Mouse (Mus musculus) embryonic facial prominence, embryonic 14.5 days (tissue): ENCODE results near the gene Slc25a41. TPM values are rescaled to one million over a fixed set of nuclear protein-coding genes. Genes with fewer than 3 reads are reported as not detected.
A peak's percentile ranks its signal among the peaks of the same experiment; 100 is the strongest.

Source experiments
- ATAC-seq: fragments of 200-750 bp; cut with Nextera tagmentation; 2 replicates; pipeline ENCODE4 v1.8.0; 2017; ENCODE audit warnings: low read depth, moderate number of reproducible peaks, moderate TSS enrichment
- DNase-seq: peaks from one replicate; pipeline ENCODE4 v3.0.0-alpha.2; 2015; ENCODE audit warnings: low spot score
- H3K27ac ChIP-seq: fragments of 300-500 bp; sonication (generic); replicated peaks from 2 replicates; pipeline ENCODE4 v1.5.1; 2014; ENCODE audit warnings: low read depth, mild to moderate bottlenecking, low read length, moderate library complexity
- H3K27me3 ChIP-seq: fragments of 300-500 bp; sonication (generic); replicated peaks from 2 replicates; pipeline ENCODE4 v1.6.1; 2014; ENCODE audit warnings: low read length; ENCODE audit not compliant: control insufficient read depth, insufficient read depth
- H3K36me3 ChIP-seq: fragments of 300-500 bp; sonication (generic); 2 replicates; pipeline ENCODE4 v1.6.1; 2014; ENCODE audit warnings: low read length, mixed read lengths; ENCODE audit not compliant: control insufficient read depth, insufficient read depth
- H3K4me1 ChIP-seq: fragments of 300-500 bp; sonication (generic); 2 replicates; pipeline ENCODE4 v1.6.1; 2014; ENCODE audit warnings: antibody characterized with exemption, low read length; ENCODE audit not compliant: control insufficient read depth, insufficient read depth
- H3K4me2 ChIP-seq: fragments of 300-500 bp; sonication (generic); 2 replicates; pipeline ENCODE4 v1.6.1; 2014; ENCODE audit warnings: low read depth, mild to moderate bottlenecking, low read length, moderate library complexity, mixed read lengths
- H3K4me3 ChIP-seq: fragments of 300-500 bp; sonication (generic); 2 replicates; pipeline ENCODE4 v1.5.1; 2014; ENCODE audit warnings: low read depth, mild to moderate bottlenecking, low read length
- H3K9ac ChIP-seq: fragments of 300-500 bp; sonication (generic); 2 replicates; pipeline ENCODE4 v1.6.1; 2014; ENCODE audit warnings: low read depth, mild to moderate bottlenecking, low read length, moderate library complexity, mixed read lengths
- H3K9me3 ChIP-seq: fragments of 300-500 bp; sonication (generic); 2 replicates; pipeline ENCODE4 v1.6.1; 2016; ENCODE audit warnings: low read length; ENCODE audit not compliant: control insufficient read depth
- WGBS: fragments of 180-500 bp; shearing (Covaris S2); extraction: QIAGEN DNeasy Blood & Tissue Kit; methylation state at CpG from one replicate; pipeline ENCODE4 v1.1.7; 2014; 5-methylcytosine and 5-hydroxymethylcytosine counted together
- polyA plus RNA-seq: library from polyadenylated mRNA; unstranded; fragments of >200 nt; fragmentation: Nextera tagmentation; extraction: Ambion mirVana; gene quantifications from 2 replicates; pipeline ENCODE4 v1.2.1, GENCODE M21; 2014

Slc25a41 gene
- polyA plus RNA-seq, 1 experiment from 2014 or later: not detected

GRCm38 (mm10) chr17:56995046-56995445 is 46.4 kb downstream of the Slc25a41 start:
- Histone ChIP-seq H3K9me3 (no peaks in the 10 kb centered on the region), H3K27me3 (no peaks in the 10 kb centered on the region), H3K36me3 (peaks cover 54% of the 10 kb centered on the region), H3K27ac (no peak overlapping the region), H3K4me2 (no peak overlapping the region), H3K4me3 (no peak overlapping the region), H3K9ac (no peak overlapping the region), H3K4me1 (peaks cover 11% of the 10 kb centered on the region; the same call in 1 of the 2 replicates)
- 92% methylated on average over 8 of the region's 8 CpGs for WGBS
- ATAC-seq (no peak), DNase-seq (no peak)

GRCm38 (mm10) chr17:56990966-56991365 is 50.5 kb downstream of the Slc25a41 start:
- Histone ChIP-seq H3K27ac (no peak overlapping the region), H3K4me1 (peaks cover 6% of the 10 kb centered on the region; the same call in 1 of the 2 replicates), H3K4me2 (peak overlapping the region; percentile 74), H3K9me3 (no peaks in the 10 kb centered on the region), H3K4me3 (peak overlapping the region; percentile 90), H3K27me3 (no peaks in the 10 kb centered on the region), H3K9ac (peak overlapping the region; percentile 83), H3K36me3 (peaks cover 39% of the 10 kb centered on the region)
- WGBS: 82% methylated on average over 2 of the region's 2 CpGs
- DNase-seq: no peak
- no peak for ATAC-seq

DNA sequence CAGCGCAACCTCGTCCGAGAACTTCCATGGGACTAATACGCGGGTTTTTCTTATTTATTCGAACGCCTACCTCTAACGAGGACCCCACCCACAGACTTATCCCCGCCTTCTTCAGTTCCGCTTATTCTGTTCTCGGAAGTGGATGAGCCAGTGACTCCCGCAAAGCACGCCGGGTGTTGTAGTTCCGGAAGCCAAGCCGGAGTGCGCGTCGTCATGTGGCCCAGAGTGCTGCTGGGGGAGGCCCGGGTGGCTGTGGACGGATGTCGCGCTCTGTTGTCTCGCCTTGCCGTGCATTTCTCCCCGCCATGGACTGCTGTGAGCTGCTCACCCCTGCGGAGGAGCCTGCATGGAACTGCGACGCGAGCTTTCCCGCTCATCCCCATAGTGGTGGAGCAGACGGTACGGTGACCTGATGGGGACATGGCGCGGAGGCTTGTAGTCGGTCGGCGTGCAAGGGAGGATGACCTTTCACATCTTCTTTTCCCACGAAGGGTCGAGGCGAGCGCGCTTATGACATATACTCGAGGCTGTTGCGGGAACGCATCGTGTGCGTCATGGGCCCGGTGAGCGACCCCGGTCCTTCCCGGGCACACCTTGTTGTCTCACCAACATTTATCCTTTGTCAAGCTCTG is 51.2 kb downstream of the Slc25a41 start, which contains the start of gene Clpp:
Gene Clpp (plus strand): TSS at position 191 of the 632 bp plus-strand sequence.
- Histone ChIP-seq H3K9ac (peak within 1 kb of the TSS; percentile 83), H3K4me3 (peak within 1 kb of the TSS; percentile 90), H3K27ac (peak within 1 kb of the TSS; percentile 62), H3K4me1 (peaks cover 6% of the 10 kb centered on the region; the same call in 1 of the 2 replicates), H3K4me2 (peak within 1 kb of the TSS; percentile 74), H3K27me3 (no peaks in the 10 kb centered on the region), H3K36me3 (peaks cover 32% of the 10 kb centered on the region), H3K9me3 (no peaks in the 10 kb centered on the region)
- ATAC-seq: peak; percentile 97
- DNase-seq: peak; percentile 98
- WGBS: under 1% methylated on average over 52 of the region's 52 CpGs

DNA sequence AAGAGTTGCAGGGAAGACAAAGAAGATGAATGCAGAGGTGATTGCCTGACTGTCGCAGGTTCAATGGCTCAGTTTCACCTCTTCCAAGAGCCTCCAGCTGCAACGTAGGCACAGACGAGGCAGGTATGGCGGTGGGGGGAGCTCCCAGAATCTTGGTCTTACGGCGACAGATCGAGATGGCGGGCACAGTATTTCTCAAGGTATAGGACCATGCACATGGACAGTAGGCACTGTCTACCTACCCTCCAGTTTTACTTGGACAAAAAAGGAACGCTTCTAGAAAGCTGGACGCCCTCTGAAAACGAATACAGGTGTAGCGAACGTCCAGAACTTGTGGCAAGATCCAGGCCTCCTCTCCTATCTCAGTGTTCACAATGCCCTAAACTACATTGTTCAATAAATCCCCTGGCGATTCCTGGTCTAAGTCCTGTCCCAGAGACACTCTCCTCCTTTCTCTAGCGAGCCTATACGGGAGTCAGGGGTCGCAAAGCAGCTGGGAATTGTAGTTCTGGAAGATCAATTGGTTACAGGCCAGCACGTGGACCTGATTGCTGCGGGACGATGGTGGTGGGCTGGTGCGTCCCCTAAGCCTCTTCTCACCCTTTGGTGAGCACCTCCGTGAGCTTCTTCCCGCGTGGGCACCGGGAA is 51.9 kb downstream of the Slc25a41 start:
- Histone ChIP-seq H3K27ac (peak overlapping the region; percentile 62), H3K9me3 (no peaks in the 10 kb centered on the region), H3K4me1 (peaks cover 6% of the 10 kb centered on the region; the same call in 1 of the 2 replicates), H3K4me3 (peak overlapping the region; percentile 90), H3K4me2 (peak overlapping the region; percentile 74), H3K36me3 (peaks cover 26% of the 10 kb centered on the region), H3K27me3 (no peaks in the 10 kb centered on the region), H3K9ac (peak overlapping the region; percentile 83)
- ATAC-seq (peak; percentile 93), DNase-seq (peak; percentile 96)
- WGBS: 3% methylated on average over 25 of the region's 25 CpGs

- Histone ChIP-seq H3K36me3 (peaks cover 19% of the 10 kb centered on the region), H3K4me1 (peaks cover 6% of the 10 kb centered on the region; the same call in 1 of the 2 replicates), H3K4me3 (peak overlapping the region; percentile 90), H3K27ac (no peak overlapping the region), H3K27me3 (no peaks in the 10 kb centered on the region), H3K9ac (no peak overlapping the region), H3K4me2 (peak overlapping the region; percentile 74), H3K9me3 (no peaks in the 10 kb centered on the region)
- 64% methylated on average over 7 of the region's 7 CpGs for WGBS
- ATAC-seq (no peak), DNase-seq (no peak)
Measured at GRCm38 (mm10) chr17:56988921-56989430, 52.5 kb downstream of the Slc25a41 start.

DNA sequence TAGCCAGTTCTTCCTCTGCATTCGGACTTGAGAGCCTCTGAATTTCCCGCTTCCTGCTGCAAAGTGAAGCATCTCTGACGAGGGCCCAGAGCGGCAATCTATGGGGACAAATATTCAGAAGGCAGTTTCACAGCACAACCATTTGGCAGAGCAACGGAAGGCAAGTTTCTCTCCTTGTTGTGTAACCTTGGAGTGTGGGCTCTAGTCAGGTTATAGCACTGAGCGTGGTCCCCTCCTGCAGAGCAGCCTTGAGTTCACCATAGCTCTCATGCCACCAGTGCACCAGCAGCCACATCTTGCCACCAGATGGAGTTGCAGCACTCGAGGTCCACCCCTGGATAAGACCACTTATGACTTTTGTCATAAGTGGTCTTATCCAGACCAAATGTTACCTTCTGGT is 53.0 kb downstream of the Slc25a41 start:
- H3K36me3 ChIP-seq: peaks cover 14% of the 10 kb centered on the region
- no peak for ATAC-seq
- H3K9ac ChIP-seq: no peak overlapping the region
- WGBS: 80% methylated on average over 7 of the region's 7 CpGs
- no peak overlapping the region for H3K4me2 ChIP-seq
- no peaks in the 10 kb centered on the region for H3K9me3 ChIP-seq
- H3K27me3 ChIP-seq: no peaks in the 10 kb centered on the region
- no peak for DNase-seq
- H3K27ac ChIP-seq: no peak overlapping the region
- H3K4me3 ChIP-seq: no peak overlapping the region
- H3K4me1 ChIP-seq: peaks cover 6% of the 10 kb centered on the region; the same call in 1 of the 2 replicates

DNA sequence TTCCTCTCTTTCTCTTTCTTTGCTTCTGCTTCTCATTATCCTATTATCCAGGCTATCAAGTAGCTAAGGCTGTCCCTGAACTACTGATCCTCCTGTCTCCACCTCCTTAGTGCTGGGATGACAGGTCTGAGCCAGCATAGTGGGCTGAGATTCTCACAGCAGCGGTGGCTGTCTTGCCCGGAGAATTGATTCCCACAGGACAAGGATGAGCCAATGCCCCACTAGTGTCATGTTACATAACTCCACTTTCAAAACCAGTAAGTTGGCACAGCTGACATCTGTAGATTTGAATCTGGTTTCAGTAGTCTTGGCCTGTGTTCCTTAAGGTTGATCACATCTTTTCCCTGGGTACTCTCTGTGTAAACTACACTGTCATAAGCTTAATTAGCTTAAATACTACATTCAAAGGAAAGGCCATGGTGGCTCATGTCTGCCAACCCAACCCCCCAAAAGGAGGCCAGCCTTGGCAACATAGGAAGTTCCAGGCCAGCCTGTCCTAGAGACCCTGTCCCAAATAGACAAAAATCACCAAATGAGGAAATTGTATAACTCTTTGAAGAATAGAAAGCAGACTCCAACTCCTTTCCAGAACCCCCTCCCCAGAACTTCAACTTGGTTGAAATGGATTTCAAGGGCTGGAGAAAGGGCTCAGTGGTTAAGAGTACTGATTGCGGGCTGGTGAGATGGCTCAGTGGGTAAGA is 55.2 kb downstream of the Slc25a41 start:
- H3K4me1 ChIP-seq: peaks cover 6% of the 10 kb centered on the region; the same call in 1 of the 2 replicates
- H3K9me3 ChIP-seq: no peaks in the 10 kb centered on the region
- DNase-seq (no peak), ATAC-seq (no peak)
- H3K36me3 ChIP-seq: no peaks in the 10 kb centered on the region
- H3K27me3 ChIP-seq: no peaks in the 10 kb centered on the region
- H3K27ac ChIP-seq: no peak overlapping the region
- 64% methylated on average over 3 of the region's 3 CpGs for WGBS
- no peak overlapping the region for H3K9ac ChIP-seq
- no peak overlapping the region for H3K4me3 ChIP-seq
- no peak overlapping the region for H3K4me2 ChIP-seq

DNA sequence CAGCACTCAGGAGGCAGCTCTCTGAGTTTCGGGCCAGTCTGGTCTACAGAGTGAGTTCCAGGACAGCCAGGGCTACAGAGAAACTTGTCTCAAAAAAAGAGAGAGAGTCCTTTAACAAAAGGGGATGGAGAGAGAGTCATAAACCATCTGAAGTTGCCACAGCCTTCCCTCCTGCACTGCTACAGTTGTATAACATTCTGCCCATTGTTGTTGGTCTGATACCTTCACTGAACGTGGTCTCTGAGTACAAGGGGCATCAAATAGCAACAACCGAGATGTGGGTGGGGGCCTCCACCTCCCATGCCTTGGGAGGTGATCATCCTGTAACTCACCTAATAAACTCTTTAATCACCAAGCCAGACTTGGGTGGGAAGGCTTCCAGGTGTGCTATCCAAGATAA is 55.8 kb downstream of the Slc25a41 start:
- DNase-seq (no peak), ATAC-seq (no peak)
- no peaks in the 10 kb centered on the region for H3K9me3 ChIP-seq
- no peak overlapping the region for H3K27ac ChIP-seq
- no peaks in the 10 kb centered on the region for H3K36me3 ChIP-seq
- H3K9ac ChIP-seq: no peak overlapping the region
- no peak overlapping the region for H3K4me3 ChIP-seq
- H3K27me3 ChIP-seq: no peaks in the 10 kb centered on the region
- no peak overlapping the region for H3K4me2 ChIP-seq
- 70% methylated on average over 3 of the region's 3 CpGs for WGBS
- H3K4me1 ChIP-seq: peaks cover under 1% of the 10 kb centered on the region; the same call in 1 of the 2 replicates
